Mouse (Mus musculus): Measurements from ENCODE around the gene Tnf. TPM values are rescaled to one million over a fixed set of nuclear protein-coding genes. Genes with fewer than 3 reads are reported as not detected.
A peak's percentile ranks its signal among the peaks of the same experiment; 100 is the strongest.

The Tnf gene
- polyA plus RNA-seq, 1 experiment from 2014 or later, result not detected

GRCm38 (mm10) chr17:35243086-35243485 is 41.3 kb upstream of the Tnf start:
- Histone ChIP-seq H3K36me3 (ENCODE audit: control insufficient read depth, insufficient read depth, low read length) (peaks cover 37% of the 10 kb centered on the region), H3K27ac (ENCODE audit: low read depth, low read length) (peak overlapping the region; percentile 98), H3K4me3 (ENCODE audit: low read depth, low read length) (peak overlapping the region; percentile 97), H3K27me3 (ENCODE audit: control insufficient read depth, insufficient read depth, low read length) (no peaks in the 10 kb centered on the region), H3K4me1 (replicated peaks; ENCODE audit: control insufficient read depth, insufficient read depth, low read length) (peaks cover 24% of the 10 kb centered on the region), H3K9ac (ENCODE audit: low read depth, low read length) (peak overlapping the region; percentile 100), H3K9me3 (ENCODE audit: control insufficient read depth, low read length) (no peaks in the 10 kb centered on the region), H3K4me2 (replicated peaks; ENCODE audit: low read depth, low read length) (peak overlapping the region; percentile 71)
- DNase-seq (ENCODE audit: low spot score) (peak; percentile 71), ATAC-seq (ENCODE audit: low FRiP score) (no peak)
- 7% methylated on average over 16 of the region's 16 CpGs for WGBS

GRCm38 (mm10) chr17:35242015-35242941 is 40.5 kb upstream of the Tnf start:
- Histone ChIP-seq H3K4me3 (ENCODE audit: low read depth, low read length) (peak overlapping the region; percentile 97), H3K9ac (ENCODE audit: low read depth, low read length) (peak overlapping the region; percentile 100), H3K4me1 (replicated peaks; ENCODE audit: control insufficient read depth, insufficient read depth, low read length) (peaks cover 24% of the 10 kb centered on the region), H3K4me2 (replicated peaks; ENCODE audit: low read depth, low read length) (peak overlapping the region; percentile 71), H3K9me3 (ENCODE audit: control insufficient read depth, low read length) (no peaks in the 10 kb centered on the region), H3K27me3 (ENCODE audit: control insufficient read depth, insufficient read depth, low read length) (no peaks in the 10 kb centered on the region), H3K27ac (ENCODE audit: low read depth, low read length) (peak overlapping the region; percentile 98), H3K36me3 (ENCODE audit: control insufficient read depth, insufficient read depth, low read length) (peaks cover 32% of the 10 kb centered on the region)
- under 1% methylated on average over 55 of the region's 55 CpGs for WGBS
- ATAC-seq (ENCODE audit: low FRiP score) (peak; percentile 71), DNase-seq (ENCODE audit: low spot score) (peak; percentile 82)

GRCm38 (mm10) chr17:35241305-35242014 is 39.7 kb upstream of the Tnf start, which contains the start of gene Ddx39b:
Gene Ddx39b, plus strand, starts transcription at chr17:35241746.
- Histone ChIP-seq H3K36me3 (ENCODE audit: control insufficient read depth, insufficient read depth, low read length) (peaks cover 24% of the 10 kb centered on the region), H3K4me3 (ENCODE audit: low read depth, low read length) (peak within 1 kb of the TSS; percentile 97), H3K27ac (ENCODE audit: low read depth, low read length) (peak within 1 kb of the TSS; percentile 98), H3K9ac (ENCODE audit: low read depth, low read length) (peak within 1 kb of the TSS; percentile 100), H3K9me3 (ENCODE audit: control insufficient read depth, low read length) (no peaks in the 10 kb centered on the region), H3K4me2 (replicated peaks; ENCODE audit: low read depth, low read length) (peak within 1 kb of the TSS; percentile 71), H3K27me3 (ENCODE audit: control insufficient read depth, insufficient read depth, low read length) (no peaks in the 10 kb centered on the region), H3K4me1 (replicated peaks; ENCODE audit: control insufficient read depth, insufficient read depth, low read length) (peaks cover 27% of the 10 kb centered on the region)
- ATAC-seq (ENCODE audit: low FRiP score), result peak; percentile 91
- DNase-seq (ENCODE audit: low spot score), result peak; percentile 97
- under 1% methylated on average over 69 of the region's 69 CpGs for whole genome bisulfite sequencing

- no peak for DNase-seq (ENCODE audit: low spot score)
- 34% methylated on average over 12 of the region's 12 CpGs for WGBS
- H3K9ac ChIP-seq (ENCODE audit: low read depth, low read length), result peak overlapping the region; percentile 58
- peaks cover 23% of the 10 kb centered on the region for H3K4me1 ChIP-seq (replicated peaks; ENCODE audit: control insufficient read depth, insufficient read depth, low read length)
- peaks cover 18% of the 10 kb centered on the region for H3K36me3 ChIP-seq (ENCODE audit: control insufficient read depth, insufficient read depth, low read length)
- ATAC-seq (ENCODE audit: low FRiP score), result no peak; the same call in 1 of the 2 replicates
- peak overlapping the region; percentile 97 for H3K4me3 ChIP-seq (ENCODE audit: low read depth, low read length)
- H3K27me3 ChIP-seq (ENCODE audit: control insufficient read depth, insufficient read depth, low read length), result no peaks in the 10 kb centered on the region
- no peaks in the 10 kb centered on the region for H3K9me3 ChIP-seq (ENCODE audit: control insufficient read depth, low read length)
- H3K27ac ChIP-seq (ENCODE audit: low read depth, low read length), result peak overlapping the region; percentile 98
- H3K4me2 ChIP-seq (replicated peaks; ENCODE audit: low read depth, low read length), result peak overlapping the region; percentile 71
These were observed 38.8 kb upstream of the Tnf start for GRCm38 (mm10) chr17:35240384-35241304.

- WGBS, result 81% methylated on average over 5 of the region's 5 CpGs
- peaks cover 10% of the 10 kb centered on the region for H3K36me3 ChIP-seq (ENCODE audit: control insufficient read depth, insufficient read depth, low read length)
- H3K4me1 ChIP-seq (replicated peaks; ENCODE audit: control insufficient read depth, insufficient read depth, low read length), result peaks cover 18% of the 10 kb centered on the region
- no peak overlapping the region for H3K4me3 ChIP-seq (ENCODE audit: low read depth, low read length)
- H3K9me3 ChIP-seq (ENCODE audit: control insufficient read depth, low read length), result no peaks in the 10 kb centered on the region
- no peak overlapping the region for H3K9ac ChIP-seq (ENCODE audit: low read depth, low read length)
- no peak overlapping the region for H3K27ac ChIP-seq (ENCODE audit: low read depth, low read length)
- ATAC-seq (ENCODE audit: low FRiP score) (no peak), DNase-seq (ENCODE audit: low spot score) (no peak)
- H3K4me2 ChIP-seq (replicated peaks; ENCODE audit: low read depth, low read length), result no peak overlapping the region
- H3K27me3 ChIP-seq (ENCODE audit: control insufficient read depth, insufficient read depth, low read length), result no peaks in the 10 kb centered on the region
These were observed 37.9 kb upstream of the Tnf start for GRCm38 (mm10) chr17:35239700-35240099.

- H3K4me3 ChIP-seq (ENCODE audit: low read depth, low read length), result no peak overlapping the region
- ATAC-seq (ENCODE audit: low FRiP score) (no peak), DNase-seq (ENCODE audit: low spot score) (no peak)
- no peak overlapping the region for H3K27ac ChIP-seq (ENCODE audit: low read depth, low read length)
- H3K9ac ChIP-seq (ENCODE audit: low read depth, low read length), result no peak overlapping the region
- no peaks in the 10 kb centered on the region for H3K36me3 ChIP-seq (ENCODE audit: control insufficient read depth, insufficient read depth, low read length)
- peaks cover 6% of the 10 kb centered on the region for H3K4me1 ChIP-seq (replicated peaks; ENCODE audit: control insufficient read depth, insufficient read depth, low read length)
- H3K4me2 ChIP-seq (replicated peaks; ENCODE audit: low read depth, low read length), result no peak overlapping the region
- H3K9me3 ChIP-seq (ENCODE audit: control insufficient read depth, low read length), result no peaks in the 10 kb centered on the region
- no peaks in the 10 kb centered on the region for H3K27me3 ChIP-seq (ENCODE audit: control insufficient read depth, insufficient read depth, low read length)
- WGBS, result 85% methylated on average over 12 of the region's 12 CpGs
These were observed 35.7 kb upstream of the Tnf start for GRCm38 (mm10) chr17:35237504-35237903.

- H3K27ac ChIP-seq (ENCODE audit: low read depth, low read length), result no peak overlapping the region
- WGBS, result 80% methylated on average over 9 of the region's 9 CpGs
These were observed 35.2 kb upstream of the Tnf start for GRCm38 (mm10) chr17:35236996-35237395.

GRCm38 (mm10) chr17:35236390-35236746 is 34.6 kb upstream of the Tnf start:
- peak overlapping the region; percentile 87; the same call in 1 of the 2 replicates for H3K9ac ChIP-seq (ENCODE audit: low read depth, low read length)
- ATAC-seq (ENCODE audit: low FRiP score) (peak; percentile 72), DNase-seq (ENCODE audit: low spot score) (peak; percentile 99)
- no peaks in the 10 kb centered on the region for H3K9me3 ChIP-seq (ENCODE audit: control insufficient read depth, low read length)
- no peaks in the 10 kb centered on the region for H3K36me3 ChIP-seq (ENCODE audit: control insufficient read depth, insufficient read depth, low read length)
- H3K4me2 ChIP-seq (replicated peaks; ENCODE audit: low read depth, low read length), result peak overlapping the region; percentile 79
- H3K4me1 ChIP-seq (replicated peaks; ENCODE audit: control insufficient read depth, insufficient read depth, low read length), result peaks cover 6% of the 10 kb centered on the region
- under 1% methylated on average over 18 of the region's 18 CpGs for WGBS
- no peaks in the 10 kb centered on the region for H3K27me3 ChIP-seq (ENCODE audit: control insufficient read depth, insufficient read depth, low read length)
- peak overlapping the region; percentile 86 for H3K27ac ChIP-seq (ENCODE audit: low read depth, low read length)
- peak overlapping the region; percentile 46 for H3K4me3 ChIP-seq (ENCODE audit: low read depth, low read length)

More at GRCm38 (mm10) chr17:35236996-35237395, 35.2 kb upstream of the Tnf start:
- DNase-seq (ENCODE audit: low spot score) (no peak), ATAC-seq (ENCODE audit: low FRiP score) (no peak)
- Histone ChIP-seq H3K27me3 (ENCODE audit: control insufficient read depth, insufficient read depth, low read length) (no peaks in the 10 kb centered on the region), H3K4me2 (replicated peaks; ENCODE audit: low read depth, low read length) (peak overlapping the region; percentile 79; the same call in 1 of the 2 replicates), H3K9me3 (ENCODE audit: control insufficient read depth, low read length) (no peaks in the 10 kb centered on the region), H3K4me3 (ENCODE audit: low read depth, low read length) (peak overlapping the region; percentile 46; the same call in 1 of the 2 replicates), H3K9ac (ENCODE audit: low read depth, low read length) (no peak overlapping the region), H3K4me1 (replicated peaks; ENCODE audit: control insufficient read depth, insufficient read depth, low read length) (peaks cover 6% of the 10 kb centered on the region), H3K36me3 (ENCODE audit: control insufficient read depth, insufficient read depth, low read length) (no peaks in the 10 kb centered on the region)
